Mouse (Mus musculus) spleen, adult 2 months (tissue): ENCODE measurements at regions not wholly inside any gene's neighbourhood (a gene's known extent, or its start where the extent isn't known, plus 50 kb on each side); places are given as distances from the start of the nearest gene placed in this dataset.

Source experiments
- DNase-seq, 2 experiments: peaks; one replicate each; pipeline versions ENCODE4 v3.0.0 to v3.0.0-alpha.2; 2012 to 2021; ENCODE audit warnings: low spot score in 2 of 2, low read depth in 1 of 2
- H3K27ac ChIP-seq: fragments of 200-500 bp; 2 replicates; pipeline ENCODE4 v1.5.1; 2012; ENCODE audit warnings: low read length, inconsistent platforms; ENCODE audit not compliant: insufficient read depth
- H3K27me3 ChIP-seq: fragments of 200-500 bp; 2 replicates; pipeline ENCODE4 v1.6.1; 2012; ENCODE audit warnings: mild to moderate bottlenecking, moderate library complexity, low read length, inconsistent platforms; ENCODE audit not compliant: control insufficient read depth, insufficient read depth
- H3K36me3 ChIP-seq: fragments of 200-500 bp; 2 replicates; pipeline ENCODE4 v1.6.1; 2012; ENCODE audit warnings: mild to moderate bottlenecking, low read length, inconsistent platforms; ENCODE audit not compliant: control insufficient read depth, insufficient read depth
- H3K4me1 ChIP-seq: fragments of 200-500 bp; 2 replicates; pipeline ENCODE4 v1.6.1; 2011; ENCODE audit warnings: inconsistent platforms; ENCODE audit not compliant: control insufficient read depth, insufficient read depth, insufficient read length
- H3K4me3 ChIP-seq: fragments of 200-500 bp; 2 replicates; pipeline ENCODE4 v1.5.1; 2011; ENCODE audit warnings: mild to moderate bottlenecking, inconsistent platforms; ENCODE audit not compliant: insufficient read depth, insufficient read length; ENCODE audit errors: extremely low read depth
- CTCF ChIP-seq: fragments of 200-500 bp; IDR thresholded peaks from 2 replicates; pipeline ENCODE4 v1.5.1; 2011; ENCODE audit warnings: mild to moderate bottlenecking, inconsistent platforms; ENCODE audit not compliant: insufficient read depth, insufficient read length, insufficient replicate concordance; ENCODE audit errors: extremely low read depth
- POLR2A ChIP-seq: fragments of 200-500 bp; IDR thresholded peaks from 2 replicates; pipeline ENCODE4 v1.6.1; 2011; ENCODE audit warnings: low read depth, low read length, inconsistent platforms
- WGBS: fragments of 180-500 bp; shearing (Covaris S2); methylation state at CpG from one replicate; pipeline ENCODE4 v1.1.7; 2018; 5-methylcytosine and 5-hydroxymethylcytosine counted together

GRCm38 (mm10) chr13:110814066-110814465 is 419.2 kb downstream of the Plk2 start:
- H3K4me1 ChIP-seq: no peaks in the 10 kb centered on the region
- TF ChIP-seq CTCF: no peak
- no peak for TF ChIP-seq POLR2A
- DNase-seq: no peak
- H3K27me3 ChIP-seq: no peaks in the 10 kb centered on the region
- no peak overlapping the region for H3K27ac ChIP-seq
- H3K4me3 ChIP-seq: no peak overlapping the region
- WGBS: 91% methylated on average over 1 of the region's 1 CpGs
- no peaks in the 10 kb centered on the region for H3K36me3 ChIP-seq

- no peak for DNase-seq
- WGBS: 50% methylated on average over 2 of the region's 2 CpGs
- no peak for TF ChIP-seq POLR2A
- no peak for TF ChIP-seq CTCF
- Histone ChIP-seq H3K27ac (no peak overlapping the region), H3K4me1 (no peaks in the 10 kb centered on the region), H3K4me3 (no peak overlapping the region), H3K36me3 (no peaks in the 10 kb centered on the region), H3K27me3 (no peaks in the 10 kb centered on the region)
Measured at GRCm38 (mm10) chr13:110819301-110819862, 424.5 kb downstream of the Plk2 start.

GRCm38 (mm10) chr13:110824878-110825277 is 429.9 kb upstream of the Actbl2 start:
- Histone ChIP-seq H3K4me3 (no peak overlapping the region), H3K36me3 (no peaks in the 10 kb centered on the region), H3K4me1 (no peaks in the 10 kb centered on the region), H3K27ac (no peak overlapping the region), H3K27me3 (no peaks in the 10 kb centered on the region)
- TF ChIP-seq POLR2A: no peak
- TF ChIP-seq CTCF: no peak
- no peak for DNase-seq
- WGBS: 93% methylated on average over 9 of the region's 9 CpGs

- WGBS: 88% methylated on average over 5 of the region's 5 CpGs
- DNase-seq: no peak
- no peaks in the 10 kb centered on the region for H3K4me1 ChIP-seq
- no peaks in the 10 kb centered on the region for H3K36me3 ChIP-seq
- no peak overlapping the region for H3K27ac ChIP-seq
- H3K27me3 ChIP-seq: no peaks in the 10 kb centered on the region
- no peak overlapping the region for H3K4me3 ChIP-seq
- TF ChIP-seq POLR2A (no peak), CTCF (no peak)
Measured at GRCm38 (mm10) chr13:110832442-110832841, 422.4 kb upstream of the Actbl2 start.

GRCm38 (mm10) chr13:110836936-110837335 is 417.9 kb upstream of the Actbl2 start:
- Histone ChIP-seq H3K4me1 (no peaks in the 10 kb centered on the region), H3K27me3 (no peaks in the 10 kb centered on the region), H3K27ac (no peak overlapping the region), H3K4me3 (no peak overlapping the region), H3K36me3 (no peaks in the 10 kb centered on the region)
- DNase-seq: no peak
- 90% methylated on average over 7 of the region's 7 CpGs for WGBS
- no peak for TF ChIP-seq CTCF
- no peak for TF ChIP-seq POLR2A

- no peaks in the 10 kb centered on the region for H3K4me1 ChIP-seq
- WGBS: 90% methylated on average over 7 of the region's 7 CpGs
Measured at GRCm38 (mm10) chr13:110841949-110842348, 412.9 kb upstream of the Actbl2 start.

GRCm38 (mm10) chr13:110845695-110846094 is 409.1 kb upstream of the Actbl2 start:
- Histone ChIP-seq H3K27me3 (no peaks in the 10 kb centered on the region), H3K36me3 (no peaks in the 10 kb centered on the region), H3K4me1 (no peaks in the 10 kb centered on the region), H3K27ac (no peak overlapping the region), H3K4me3 (no peak overlapping the region)
- no peak for DNase-seq
- WGBS: 82% methylated on average over 2 of the region's 2 CpGs
- TF ChIP-seq POLR2A: no peak
- no peak for TF ChIP-seq CTCF

More at GRCm38 (mm10) chr13:110841949-110842348, 412.9 kb upstream of the Actbl2 start:
- Histone ChIP-seq H3K4me3 (no peak overlapping the region), H3K27ac (no peak overlapping the region), H3K36me3 (no peaks in the 10 kb centered on the region), H3K27me3 (no peaks in the 10 kb centered on the region)
- no peak for TF ChIP-seq POLR2A
- no peak for TF ChIP-seq CTCF
- no peak for DNase-seq
